Mouse (Mus musculus) forebrain, embryonic 12.5 days (tissue): ENCODE results near the gene Rbp1. TPM values are rescaled to one million over a fixed set of nuclear protein-coding genes. Genes with fewer than 3 reads are reported as not detected.

Experiments used
- ATAC-seq: fragments of 200-750 bp; cut with Nextera tagmentation; 2 replicates; pipeline ENCODE4 v1.8.0; 2017; ENCODE audit warnings: moderate TSS enrichment; ENCODE audit not compliant: low FRiP score
- H3K27ac ChIP-seq: fragments of 300-500 bp; sonication (generic); 2 replicates; pipeline ENCODE4 v1.5.1; 2016; ENCODE audit warnings: mild to moderate bottlenecking
- H3K27me3 ChIP-seq: fragments of 300-500 bp; sonication (generic); 2 replicates; pipeline ENCODE4 v1.6.1; 2016; ENCODE audit warnings: mild to moderate bottlenecking
- H3K36me3 ChIP-seq: fragments of 300-500 bp; sonication (generic); replicated peaks from 2 replicates; pipeline ENCODE4 v1.6.1; 2016; ENCODE audit warnings: mild to moderate bottlenecking
- H3K4me1 ChIP-seq: fragments of 300-500 bp; sonication (generic); 2 replicates; pipeline ENCODE4 v1.6.1; 2016
- H3K4me2 ChIP-seq: fragments of 300-500 bp; sonication (generic); 2 replicates; pipeline ENCODE4 v1.6.1; 2016; ENCODE audit warnings: mild to moderate bottlenecking, moderate library complexity
- H3K4me3 ChIP-seq: fragments of 300-500 bp; sonication (generic); replicated peaks from 2 replicates; pipeline ENCODE4 v1.5.1; 2016; ENCODE audit warnings: mild to moderate bottlenecking
- H3K9ac ChIP-seq: fragments of 300-500 bp; sonication (generic); 2 replicates; pipeline ENCODE4 v1.6.1; 2016; ENCODE audit warnings: mild to moderate bottlenecking
- H3K9me3 ChIP-seq: fragments of 300-500 bp; sonication (generic); 2 replicates; pipeline ENCODE4 v1.6.1; 2016
- WGBS: fragments of 180-500 bp; shearing (Covaris S2); methylation state at CpG from one replicate; pipeline ENCODE4 v1.1.7; 2016; 5-methylcytosine and 5-hydroxymethylcytosine counted together
- polyA plus RNA-seq: library from polyadenylated mRNA; unstranded; fragments of >200 nt; fragmentation: Nextera tagmentation; extraction: Ambion mirVana; gene quantifications from 2 replicates; pipeline ENCODE4 v1.2.1, GENCODE M21; 2016

The Rbp1 gene
- polyA plus RNA-seq, 1 experiment from 2014 or later = 42.9 TPM

- WGBS = 62% methylated on average over 4 of the region's 4 CpGs
- no peak overlapping the region for H3K4me2 ChIP-seq
- H3K36me3 ChIP-seq = no peaks in the 10 kb centered on the region
- H3K9me3 ChIP-seq = no peaks in the 10 kb centered on the region
- H3K4me3 ChIP-seq = no peak overlapping the region
- H3K27ac ChIP-seq = no peak overlapping the region
- no peak overlapping the region for H3K9ac ChIP-seq
- H3K4me1 ChIP-seq = no peaks in the 10 kb centered on the region
- no peak for ATAC-seq
- H3K27me3 ChIP-seq = no peaks in the 10 kb centered on the region
These were observed 59.5 kb downstream of the Rbp1 start for GRCm38 (mm10) chr9:98482256-98482655.

- no peak for ATAC-seq
- H3K9ac ChIP-seq = no peak overlapping the region
- no peaks in the 10 kb centered on the region for H3K9me3 ChIP-seq
- no peaks in the 10 kb centered on the region for H3K4me1 ChIP-seq
- no peak overlapping the region for H3K4me2 ChIP-seq
- no peak overlapping the region for H3K27ac ChIP-seq
- H3K27me3 ChIP-seq = no peaks in the 10 kb centered on the region
- H3K4me3 ChIP-seq = no peak overlapping the region
- WGBS = 89% methylated on average over 7 of the region's 7 CpGs
- H3K36me3 ChIP-seq = no peaks in the 10 kb centered on the region
These were observed 62.3 kb downstream of the Rbp1 start for GRCm38 (mm10) chr9:98485020-98485419.

- H3K9me3 ChIP-seq = no peaks in the 10 kb centered on the region
- H3K9ac ChIP-seq = no peak within 1 kb of the TSS
- H3K4me1 ChIP-seq = no peaks in the 10 kb centered on the region
- no peak within 1 kb of the TSS for H3K27ac ChIP-seq
- H3K27me3 ChIP-seq = no peaks in the 10 kb centered on the region
- no peak within 1 kb of the TSS for H3K4me2 ChIP-seq
- no peak for ATAC-seq
- 83% methylated on average over 3 of the region's 3 CpGs for WGBS
- no peaks in the 10 kb centered on the region for H3K36me3 ChIP-seq
- no peak within 1 kb of the TSS for H3K4me3 ChIP-seq
These were observed 63.1 kb downstream of the Rbp1 start, which contains the start of gene Rbp2 for GRCm38 (mm10) chr9:98485815-98486214. Gene Rbp2, plus strand, starts transcription at chr9:98486115.

GRCm38 (mm10) chr9:98487273-98487672 is 64.5 kb downstream of the Rbp1 start:
- ATAC-seq = no peak
- Histone ChIP-seq H3K4me1 (no peaks in the 10 kb centered on the region), H3K4me2 (no peak overlapping the region), H3K9ac (no peak overlapping the region), H3K9me3 (no peaks in the 10 kb centered on the region), H3K27me3 (no peaks in the 10 kb centered on the region), H3K27ac (no peak overlapping the region), H3K4me3 (no peak overlapping the region), H3K36me3 (no peaks in the 10 kb centered on the region)
- 67% methylated on average over 6 of the region's 6 CpGs for WGBS

- Histone ChIP-seq H3K4me1 (no peaks in the 10 kb centered on the region), H3K4me3 (no peak overlapping the region), H3K27ac (no peak overlapping the region), H3K9ac (no peak overlapping the region), H3K4me2 (no peak overlapping the region), H3K27me3 (no peaks in the 10 kb centered on the region; the same call in 1 of the 2 replicates), H3K36me3 (no peaks in the 10 kb centered on the region), H3K9me3 (no peaks in the 10 kb centered on the region)
- ATAC-seq = no peak
- 80% methylated on average over 4 of the region's 4 CpGs for WGBS
These were observed 66.8 kb downstream of the Rbp1 start for GRCm38 (mm10) chr9:98489532-98489931.

- WGBS = 65% methylated on average over 4 of the region's 4 CpGs
- Histone ChIP-seq H3K4me1 (no peaks in the 10 kb centered on the region), H3K9ac (no peak overlapping the region), H3K9me3 (no peaks in the 10 kb centered on the region), H3K4me2 (no peak overlapping the region), H3K27me3 (no peaks in the 10 kb centered on the region; the same call in 1 of the 2 replicates), H3K4me3 (no peak overlapping the region), H3K27ac (no peak overlapping the region), H3K36me3 (no peaks in the 10 kb centered on the region)
- ATAC-seq = no peak
These were observed 67.4 kb downstream of the Rbp1 start for GRCm38 (mm10) chr9:98490128-98490527.

GRCm38 (mm10) chr9:98491071-98491470 is 68.3 kb downstream of the Rbp1 start:
- no peak for ATAC-seq
- H3K27ac ChIP-seq = no peak overlapping the region
- no peak overlapping the region for H3K9ac ChIP-seq
- H3K4me2 ChIP-seq = no peak overlapping the region
- H3K27me3 ChIP-seq = no peaks in the 10 kb centered on the region; the same call in 1 of the 2 replicates
- whole genome bisulfite sequencing = 88% methylated on average over 5 of the region's 5 CpGs
- H3K9me3 ChIP-seq = no peaks in the 10 kb centered on the region
- H3K4me1 ChIP-seq = no peaks in the 10 kb centered on the region
- H3K36me3 ChIP-seq = no peaks in the 10 kb centered on the region
- H3K4me3 ChIP-seq = no peak overlapping the region

- no peaks in the 10 kb centered on the region; the same call in 1 of the 2 replicates for H3K27me3 ChIP-seq
- H3K4me2 ChIP-seq = no peak overlapping the region
- 83% methylated on average over 5 of the region's 5 CpGs for WGBS
- ATAC-seq = no peak
- H3K9ac ChIP-seq = no peak overlapping the region
- H3K36me3 ChIP-seq = no peaks in the 10 kb centered on the region
- no peak overlapping the region for H3K4me3 ChIP-seq
- no peaks in the 10 kb centered on the region for H3K9me3 ChIP-seq
- H3K4me1 ChIP-seq = no peaks in the 10 kb centered on the region
- H3K27ac ChIP-seq = no peak overlapping the region
These were observed 69.5 kb downstream of the Rbp1 start for GRCm38 (mm10) chr9:98492212-98492611.

- ATAC-seq = no peak
- no peak overlapping the region for H3K9ac ChIP-seq
- 85% methylated on average over 1 of the region's 1 CpGs for WGBS
- no peak overlapping the region for H3K4me2 ChIP-seq
- H3K27ac ChIP-seq = no peak overlapping the region
- peaks cover 4% of the 10 kb centered on the region for H3K4me1 ChIP-seq
- H3K36me3 ChIP-seq = no peaks in the 10 kb centered on the region
- H3K9me3 ChIP-seq = no peaks in the 10 kb centered on the region
- H3K27me3 ChIP-seq = no peaks in the 10 kb centered on the region; the same call in 1 of the 2 replicates
- no peak overlapping the region for H3K4me3 ChIP-seq
These were observed 70.1 kb downstream of the Rbp1 start for GRCm38 (mm10) chr9:98492821-98493220.

Other genes starting within 250 kb of the Rbp1 start
- 2.4 and 3.0 TPM in 2 replicates for gene Nmnat3, start 135.5 kb upstream of the Rbp1 start, polyA plus RNA-seq
- not detected in 2 replicates for gene Rbp2, start 63.2 kb downstream of the Rbp1 start, polyA plus RNA-seq
- gene Copb2, start 140.8 kb downstream of the Rbp1 start, polyA plus RNA-seq = 157 and 159 TPM in 2 replicates
- gene Mrps22, start 178.7 kb downstream of the Rbp1 start, polyA plus RNA-seq = 67.1 and 72.5 TPM in 2 replicates